Mouse (Mus musculus) E14TG2a.4 (cell line): Measurements from ENCODE around the gene Kat6b.

Experiments
- CTCF ChIP-seq: conservative IDR thresholded peaks from 2 replicates; pipeline ENCODE4 v1.5.1; 2014; ENCODE audit warnings: low read length
- NANOG ChIP-seq: IDR thresholded peaks from 2 replicates; pipeline ENCODE4 v1.6.1; 2014; ENCODE audit warnings: borderline replicate concordance, low read length, mixed read lengths

DNA sequence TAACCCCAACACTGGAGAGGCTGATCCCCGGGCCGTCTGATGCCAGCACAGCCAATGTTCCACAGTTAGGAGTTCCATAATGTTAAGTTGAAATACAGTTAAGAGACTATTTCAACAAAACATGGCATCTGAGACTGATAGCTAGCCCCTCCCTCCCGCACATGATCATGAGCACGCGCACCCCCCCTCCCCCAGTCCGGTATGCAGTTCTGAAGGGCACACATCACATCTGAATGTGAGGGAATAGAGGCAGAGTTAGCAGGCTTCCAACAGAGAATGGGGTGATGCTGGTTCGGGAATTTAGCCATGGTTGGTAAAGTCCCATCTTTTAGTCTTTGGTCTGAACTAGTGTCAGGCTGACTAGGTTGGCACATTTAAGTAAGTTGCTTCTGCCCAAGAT lies 70.4 kb downstream of the Kat6b start:
- TF ChIP-seq NANOG, result no peak
- no peak for TF ChIP-seq CTCF
